Mouse (Mus musculus): Measurements from ENCODE around the gene Gm6793.

Gene Gm6793

GRCm38 (mm10) chr8:111989911-111990310 lies 24.9 kb downstream of the Gm6793 start:
- peak; percentile 70 to 90 for DNase-seq (ENCODE audit: inconsistent age in 2 of 2, low spot score in 1 of 2)

GRCm38 (mm10) chr8:111984511-111984910 lies 30.3 kb downstream of the Gm6793 start:
- DNase-seq (ENCODE audit: inconsistent age in 2 of 2, low spot score in 1 of 2), result no peak

DNA sequence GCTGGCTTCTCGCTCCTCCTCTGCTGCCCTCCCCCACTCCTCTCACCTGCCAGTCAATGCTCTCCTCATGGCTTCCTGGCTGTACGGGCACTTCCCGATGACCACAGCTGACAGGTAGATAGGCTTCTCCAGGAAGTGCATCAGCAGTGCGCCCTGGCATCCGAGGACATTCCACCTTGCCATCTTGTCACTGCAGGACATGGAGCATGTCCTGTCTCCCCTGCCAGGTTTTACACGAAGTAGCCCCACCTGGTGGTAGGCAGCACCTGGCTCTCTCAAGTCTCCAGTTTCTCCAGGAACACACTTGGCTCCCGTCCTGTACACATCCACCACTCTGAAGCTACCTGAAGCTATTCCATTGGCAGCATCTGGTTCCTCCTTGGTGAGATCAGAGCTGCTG lies 32.7 kb downstream of the Gm6793 start:
- no peak for DNase-seq (ENCODE audit: inconsistent age in 2 of 2, low spot score in 1 of 2)

DNA sequence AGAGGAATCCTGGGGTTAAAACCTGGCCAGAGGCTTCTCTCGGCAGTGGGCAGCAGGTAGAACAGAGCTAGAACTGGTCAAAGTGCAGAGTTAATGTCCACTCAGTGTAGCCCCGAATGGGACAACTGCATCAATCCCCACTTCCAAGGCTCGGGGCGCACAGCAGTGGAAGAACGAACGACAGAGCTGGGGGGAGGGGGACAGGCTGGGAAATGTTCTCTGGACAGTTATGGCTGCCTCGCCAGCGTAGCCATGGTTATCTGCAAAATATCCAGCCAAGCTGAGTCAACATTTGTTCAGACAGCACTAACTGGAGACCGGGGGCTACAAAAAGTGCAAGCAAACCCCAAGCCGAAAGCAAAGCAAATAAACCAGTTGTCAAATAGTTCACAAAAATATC lies 36.7 kb downstream of the Gm6793 start:
- DNase-seq (ENCODE audit: inconsistent age in 2 of 2, low spot score in 1 of 2), result no peak

GRCm38 (mm10) chr8:111976326-111976725 lies 38.5 kb downstream of the Gm6793 start:
- no peak for DNase-seq (ENCODE audit: inconsistent age in 2 of 2, low spot score in 1 of 2)

- no peak for DNase-seq (ENCODE audit: inconsistent age in 2 of 2, low spot score in 1 of 2)
These were observed 39.1 kb downstream of the Gm6793 start for GRCm38 (mm10) chr8:111975706-111976105.

DNA sequence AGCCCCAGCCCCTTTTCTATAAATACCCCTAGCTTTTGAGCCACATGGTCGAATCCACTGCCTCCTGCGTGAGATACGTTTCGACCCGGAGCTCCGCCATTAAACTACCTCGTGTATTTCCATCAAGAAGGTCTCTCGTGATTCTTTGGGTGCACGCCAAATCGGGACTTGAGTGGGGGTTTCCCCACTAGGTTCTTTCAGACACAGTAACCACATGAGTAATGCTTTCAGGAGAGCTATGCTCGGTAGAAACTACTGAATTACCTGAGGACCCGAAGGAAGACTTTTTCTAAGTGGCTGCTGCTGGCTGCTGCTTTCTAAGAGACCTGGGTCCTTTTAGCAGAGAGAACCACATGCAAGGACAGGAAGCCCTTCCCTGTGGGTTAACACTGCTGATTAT lies 40.7 kb downstream of the Gm6793 start:
- DNase-seq (ENCODE audit: inconsistent age in 2 of 2, low spot score in 1 of 2), result no peak

DNA sequence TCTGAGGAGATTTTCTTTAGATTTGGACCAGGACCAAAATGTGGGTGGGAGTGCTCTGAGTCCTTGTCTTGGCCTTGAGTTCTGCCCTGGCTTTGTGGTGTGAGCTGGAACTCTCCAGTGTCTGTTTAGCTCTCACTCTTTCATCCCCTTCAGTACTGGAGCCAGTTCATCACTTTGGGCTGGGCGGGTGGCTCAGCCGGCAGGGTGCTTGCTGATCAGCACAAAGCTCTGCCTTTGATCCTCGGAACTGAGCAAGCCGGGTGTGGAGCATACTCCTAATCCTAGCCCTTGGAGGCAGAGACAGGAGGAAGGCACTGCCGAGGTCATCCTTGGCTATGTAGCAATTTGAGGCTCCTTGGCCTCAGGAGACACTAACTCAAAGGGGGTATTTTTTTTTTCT lies 45.8 kb downstream of the Gm6793 start:
- DNase-seq (ENCODE audit: inconsistent age in 2 of 2, low spot score in 1 of 2), result no peak

- no peak for DNase-seq (ENCODE audit: inconsistent age in 2 of 2, low spot score in 1 of 2)
These were observed 46.3 kb downstream of the Gm6793 start for GRCm38 (mm10) chr8:111968541-111968940.

- DNase-seq (ENCODE audit: inconsistent age in 2 of 2, low spot score in 1 of 2), result no peak
These were observed 47.5 kb downstream of the Gm6793 start for GRCm38 (mm10) chr8:111967246-111967870.

DNA sequence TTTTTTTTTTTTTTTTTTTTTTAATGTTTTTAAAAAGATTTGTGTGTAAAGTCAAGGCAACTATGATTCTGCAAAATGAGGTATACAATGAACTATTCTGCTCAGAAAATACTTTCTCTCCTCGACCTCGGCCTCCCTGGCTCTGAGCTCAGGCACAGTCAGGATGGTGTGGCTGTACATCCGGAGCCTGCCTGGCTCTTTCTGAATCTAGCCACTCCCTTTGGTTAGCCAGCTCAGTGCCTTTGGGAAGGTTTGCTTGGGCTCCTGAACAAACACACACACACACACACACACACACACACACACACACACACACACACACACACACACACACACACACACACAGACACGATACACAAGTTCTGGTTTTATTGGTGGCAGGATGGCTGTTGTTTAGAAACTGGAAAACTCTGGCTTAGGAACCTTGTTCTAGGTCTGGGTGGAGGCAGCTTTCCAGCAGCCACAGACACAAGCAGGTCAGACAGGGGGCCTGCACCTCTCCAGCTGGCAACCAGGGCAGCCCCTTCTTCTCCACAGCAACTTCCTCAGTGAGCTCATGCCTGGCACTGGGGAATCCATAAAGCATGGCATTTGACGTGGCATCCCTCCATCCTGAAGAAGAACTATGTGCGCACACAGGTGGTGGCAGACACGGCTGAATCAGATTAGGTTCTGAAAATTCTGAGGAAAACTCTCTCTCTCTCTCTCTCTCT lies 49.8 kb downstream of the Gm6793 start:
- DNase-seq (ENCODE audit: inconsistent age in 2 of 2, low spot score in 1 of 2), result peak in 1 of 2 experiments; percentile 60

- DNase-seq (ENCODE audit: inconsistent age in 2 of 2, low spot score in 1 of 2), result no peak
These were observed 50.5 kb downstream of the Gm6793 start for GRCm38 (mm10) chr8:111964351-111964750.

GRCm38 (mm10) chr8:111963546-111963945 lies 51.3 kb downstream of the Gm6793 start:
- DNase-seq (ENCODE audit: inconsistent age in 2 of 2, low spot score in 1 of 2), result no peak

Measured in adrenal gland, adult (tissue).